Mouse (Mus musculus): ENCODE results near the gene Gatm.

Gatm gene

DNA sequence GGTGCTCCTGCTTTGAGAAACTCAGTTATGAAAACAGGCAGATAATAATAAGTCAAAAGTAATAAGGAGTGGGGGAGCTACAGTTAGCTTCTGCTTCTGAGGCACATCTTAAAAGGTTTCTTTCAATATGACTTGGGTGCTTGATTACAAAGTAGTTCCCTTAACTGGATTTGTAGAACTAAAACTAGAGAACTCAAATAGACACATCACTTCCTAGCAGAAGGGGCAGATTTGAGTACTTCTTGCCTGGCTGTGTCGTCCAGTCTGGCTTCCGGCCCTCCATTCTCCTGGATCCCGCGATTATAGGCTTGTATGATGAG is 511 bp upstream of the Gatm start:
- DNase-seq (ENCODE audit: low spot score in 2 of 2), result no peak

DNA sequence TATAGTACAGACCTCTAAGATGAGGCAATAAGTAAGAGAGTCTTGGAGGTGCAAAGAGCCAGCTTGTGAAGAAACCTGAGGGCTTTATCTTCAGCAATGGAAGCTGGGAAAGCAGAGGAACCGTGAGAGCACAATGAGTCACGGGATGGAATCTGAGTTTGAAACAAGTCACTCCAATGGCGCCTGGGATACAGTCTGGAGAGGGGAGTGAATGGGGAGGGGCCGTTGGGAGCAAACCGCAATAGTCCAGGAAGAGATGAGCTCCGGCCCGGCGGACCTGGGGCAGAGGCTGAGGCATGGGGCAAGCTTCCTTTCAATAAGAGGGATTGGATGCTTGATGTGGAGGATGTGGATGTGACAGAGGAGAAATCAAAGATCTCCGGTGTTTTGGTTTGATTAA is 2.3 kb downstream of the Gatm start:
- no peak for DNase-seq (ENCODE audit: low spot score in 2 of 2)

DNA sequence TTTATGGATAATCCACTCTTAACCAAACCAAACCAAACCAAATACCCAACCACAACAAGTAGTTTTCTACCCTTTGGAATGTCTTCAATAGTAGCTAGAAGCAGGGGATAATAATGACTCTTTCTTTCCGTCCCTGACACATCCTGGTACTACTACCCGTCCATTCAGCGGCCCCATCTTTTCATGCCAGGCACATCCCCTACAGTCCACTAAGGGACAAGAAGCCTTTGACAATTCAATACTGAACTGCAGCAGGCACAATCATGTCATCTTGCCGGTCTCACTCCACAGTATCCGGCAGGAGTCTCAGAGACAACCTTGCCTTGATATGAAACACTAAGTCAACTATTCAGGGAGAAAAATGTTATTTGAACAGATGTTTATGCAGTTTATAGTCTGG is 5.3 kb downstream of the Gatm start:
- no peak for DNase-seq (ENCODE audit: low spot score in 2 of 2)

DNA sequence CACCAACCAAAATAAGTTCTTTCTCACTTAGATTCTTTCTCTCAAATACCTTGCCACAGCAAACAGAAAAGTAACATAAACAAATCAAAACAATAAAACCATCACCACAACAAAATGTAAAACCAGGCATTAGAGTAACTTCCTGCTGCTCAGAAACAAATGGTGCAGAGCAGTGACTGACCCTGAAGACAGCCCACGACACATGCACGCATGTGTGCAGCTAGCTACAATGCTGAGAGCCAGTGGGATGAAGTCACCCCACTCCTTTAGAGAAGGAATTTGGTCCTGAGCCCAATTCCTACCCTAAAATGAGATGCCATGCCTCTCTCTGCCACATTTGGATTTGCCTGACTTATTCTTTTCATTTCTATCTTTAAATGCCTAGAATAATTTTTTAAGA is 9.7 kb downstream of the Gatm start:
- no peak for DNase-seq (ENCODE audit: low spot score in 2 of 2)

DNA sequence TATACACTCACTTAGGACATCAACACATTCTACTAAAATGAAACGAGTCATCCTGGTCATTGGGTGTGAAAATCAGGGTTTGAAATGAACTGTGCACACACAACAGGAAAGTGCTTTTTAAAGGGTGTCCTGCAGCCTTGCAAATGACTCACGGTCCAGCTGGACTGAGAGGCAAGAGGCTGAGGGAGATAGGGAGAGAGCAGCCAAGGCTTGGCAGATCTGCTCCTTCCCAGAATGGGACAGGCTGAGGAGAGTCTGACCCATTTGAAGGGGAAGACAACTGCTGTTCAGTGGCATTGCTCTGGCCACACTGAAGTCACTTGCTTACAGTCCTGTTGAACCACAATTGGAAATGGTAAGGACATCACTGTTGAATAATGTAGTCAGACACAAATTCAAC is 11.4 kb downstream of the Gatm start:
- DNase-seq (ENCODE audit: low spot score in 2 of 2), result no peak

DNA sequence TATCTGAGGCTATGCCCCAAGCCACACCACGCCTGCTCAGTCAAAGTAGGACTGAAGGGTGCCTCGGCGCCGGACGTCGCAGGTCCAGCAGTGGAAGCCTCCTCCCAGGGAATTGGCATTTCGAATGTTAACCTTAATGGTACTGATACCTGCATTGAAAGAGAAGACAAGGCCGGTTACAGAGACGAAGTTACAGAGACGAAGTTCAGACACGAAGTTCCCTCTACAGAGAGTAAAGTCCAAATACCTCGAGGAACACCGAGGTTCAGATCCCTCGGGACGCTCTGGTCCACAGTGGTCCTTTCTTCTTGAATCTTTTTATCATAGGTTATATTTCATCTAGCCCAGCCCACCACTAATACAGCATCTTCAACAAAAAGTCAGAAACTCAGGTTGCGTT is 15.6 kb downstream of the Gatm start:
- DNase-seq (ENCODE audit: low spot score in 2 of 2), result no peak

DNA sequence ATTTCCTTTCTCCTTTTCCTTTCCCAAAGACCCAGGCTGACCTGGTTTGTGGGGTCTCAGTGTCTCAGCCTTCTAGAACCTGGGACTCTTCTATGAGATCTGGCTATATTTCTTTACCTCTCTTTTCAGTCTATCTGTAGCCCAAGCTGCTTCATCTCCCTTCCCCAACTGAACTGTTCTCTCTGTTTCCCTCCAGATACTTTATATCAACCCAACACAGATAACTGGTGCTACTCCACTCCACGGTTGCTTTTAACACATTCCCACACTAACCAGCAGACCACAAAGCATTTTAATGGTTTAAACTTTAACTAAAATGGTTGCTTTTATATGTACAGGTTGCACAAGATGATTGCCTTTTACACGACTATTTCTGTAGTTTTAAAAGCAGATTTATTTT is 19.9 kb downstream of the Gatm start:
- no peak for DNase-seq (ENCODE audit: low spot score in 2 of 2)

DNA sequence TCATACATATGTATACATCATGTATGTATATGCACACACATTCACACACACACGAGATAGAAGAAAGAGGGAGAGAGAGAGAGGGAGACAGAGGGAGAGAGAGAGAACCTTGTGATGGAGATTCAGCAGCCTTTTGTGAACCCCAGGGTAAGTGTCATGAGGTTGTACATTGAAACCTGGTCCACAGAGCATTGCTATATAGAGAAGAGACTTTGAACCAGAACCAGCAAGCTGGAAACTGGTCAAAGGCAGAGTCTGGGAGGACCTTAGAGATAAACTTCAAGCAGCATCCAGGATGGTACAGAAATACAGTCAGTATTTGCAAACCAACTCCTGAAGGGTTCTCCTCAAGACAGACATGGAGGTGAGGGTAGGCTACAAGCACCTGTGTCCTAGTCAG is 20.8 kb downstream of the Gatm start:
- no peak for DNase-seq (ENCODE audit: low spot score in 2 of 2)

DNA sequence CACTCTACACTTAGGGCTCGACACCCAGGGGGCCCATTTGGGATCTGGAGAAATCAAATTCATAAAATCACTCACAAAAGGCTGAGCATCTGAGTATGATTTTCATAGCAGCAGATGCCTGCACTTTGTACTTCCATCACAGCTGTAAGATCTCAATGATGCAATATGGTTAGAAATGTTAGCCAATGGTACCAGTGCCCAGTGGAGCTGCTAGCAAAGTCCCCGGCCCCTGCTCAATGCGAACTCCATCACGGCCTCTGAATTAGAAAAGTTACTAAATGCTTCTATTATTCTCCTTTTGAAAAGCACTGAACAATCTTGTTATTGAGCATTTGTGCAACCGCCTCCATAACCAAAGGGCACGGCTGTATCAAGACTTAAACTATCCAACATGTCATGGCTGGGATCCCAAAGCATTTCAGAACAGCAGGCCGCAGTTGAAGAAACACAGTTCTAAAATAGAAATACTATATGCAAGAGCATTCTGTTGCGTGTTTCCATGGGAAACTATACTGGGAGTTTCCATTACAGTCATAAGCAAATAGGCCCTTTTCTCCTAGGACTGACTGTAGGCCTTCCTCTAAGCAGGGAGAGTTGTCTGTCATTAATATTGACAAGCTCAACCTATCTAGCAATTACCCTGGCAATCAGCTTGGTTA is 23.1 kb downstream of the Gatm start:
- no peak for DNase-seq (ENCODE audit: low spot score in 2 of 2)

DNA sequence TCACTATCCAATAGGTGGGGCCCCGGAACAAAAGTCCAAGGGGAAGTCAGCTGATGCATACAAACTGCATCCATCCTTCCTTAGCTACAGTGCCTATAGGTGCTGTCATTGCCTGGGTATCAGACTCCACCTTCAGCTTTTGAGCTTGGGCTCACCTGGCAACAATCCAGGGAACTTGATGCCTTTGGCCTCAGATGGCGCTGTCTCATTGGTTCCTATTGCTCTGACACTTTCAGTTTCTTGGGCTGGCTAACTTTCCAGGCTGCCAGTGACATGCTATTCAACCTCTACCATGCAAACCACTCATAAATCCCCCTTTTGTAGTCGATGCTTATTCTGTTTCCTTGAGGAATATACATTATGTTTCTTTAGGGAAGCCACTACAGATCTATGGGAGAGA is 24.8 kb downstream of the Gatm start:
- no peak for DNase-seq (ENCODE audit: low spot score in 2 of 2)

DNA sequence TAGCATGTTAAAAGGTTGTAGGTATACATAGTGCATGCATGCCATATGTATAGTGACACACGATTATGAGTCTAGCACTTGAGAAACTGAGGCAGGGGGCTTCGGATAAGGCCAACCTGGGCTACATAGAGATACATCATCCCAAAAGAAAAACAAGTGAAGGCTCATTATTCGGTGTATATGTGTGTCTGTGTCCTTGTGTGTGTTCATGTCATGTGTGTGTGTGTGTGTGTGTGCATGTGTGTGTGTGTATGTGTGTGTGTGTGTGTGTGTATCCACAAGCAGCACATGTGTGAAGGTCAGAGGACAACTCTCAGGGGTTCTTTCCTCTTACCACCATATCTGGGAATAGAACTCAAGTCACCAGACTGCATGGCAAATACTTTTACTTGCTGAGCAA is 28.8 kb downstream of the Gatm start:
- no peak for DNase-seq (ENCODE audit: low spot score in 2 of 2)

DNA sequence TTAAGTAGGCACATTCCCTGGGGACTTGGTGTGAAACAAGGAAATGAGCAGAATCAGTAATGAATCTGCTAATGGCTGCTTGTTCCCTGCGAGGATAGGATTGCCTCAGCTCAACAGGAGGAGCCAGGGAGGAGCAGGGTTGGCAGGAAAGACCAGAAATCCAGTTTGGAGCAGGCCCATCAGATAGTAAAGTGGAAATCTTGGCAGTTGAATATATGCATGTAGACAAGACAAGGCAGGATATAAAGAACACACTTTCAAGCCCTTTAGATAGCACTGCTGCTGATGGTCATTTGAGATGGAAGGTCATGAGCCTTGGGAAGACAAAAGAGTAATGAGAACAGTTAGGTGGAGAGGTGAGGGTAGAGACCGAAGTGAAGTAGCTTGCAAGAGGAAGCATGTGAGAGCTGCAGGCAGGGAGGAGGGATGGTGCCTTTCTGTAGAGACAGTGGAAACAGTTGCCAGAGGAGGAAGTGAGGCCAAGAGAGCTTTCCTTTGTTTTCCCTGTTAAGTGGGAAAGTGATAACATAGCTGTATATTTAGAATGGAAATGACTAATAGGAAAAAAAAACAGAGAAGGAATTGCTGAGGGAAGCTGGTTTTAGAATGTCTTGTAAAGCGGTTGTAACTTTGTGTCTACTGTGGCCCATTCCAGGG is 29.6 kb downstream of the Gatm start:
- no peak for DNase-seq (ENCODE audit: low spot score in 2 of 2)

DNA sequence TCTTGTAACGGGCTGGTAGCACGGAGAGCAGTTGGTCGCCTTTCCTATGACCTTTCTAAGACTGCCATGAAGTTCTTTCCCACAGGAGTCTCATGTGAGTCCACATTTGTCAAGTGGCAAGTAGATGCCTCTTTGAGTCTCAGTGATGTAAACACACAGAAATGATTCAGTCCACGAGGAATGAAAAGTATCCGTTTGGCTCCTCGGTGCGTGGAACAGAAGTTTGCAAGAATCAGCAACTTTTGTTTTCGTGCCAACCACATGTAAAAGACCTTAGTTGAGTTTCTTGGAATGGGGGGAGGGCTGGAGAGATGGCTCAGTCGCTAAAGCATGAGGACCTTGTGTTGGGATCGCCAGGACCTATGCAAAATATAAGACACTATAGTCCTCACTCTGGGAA is 30.7 kb downstream of the Gatm start:
- no peak for DNase-seq (ENCODE audit: low spot score in 2 of 2)

DNA sequence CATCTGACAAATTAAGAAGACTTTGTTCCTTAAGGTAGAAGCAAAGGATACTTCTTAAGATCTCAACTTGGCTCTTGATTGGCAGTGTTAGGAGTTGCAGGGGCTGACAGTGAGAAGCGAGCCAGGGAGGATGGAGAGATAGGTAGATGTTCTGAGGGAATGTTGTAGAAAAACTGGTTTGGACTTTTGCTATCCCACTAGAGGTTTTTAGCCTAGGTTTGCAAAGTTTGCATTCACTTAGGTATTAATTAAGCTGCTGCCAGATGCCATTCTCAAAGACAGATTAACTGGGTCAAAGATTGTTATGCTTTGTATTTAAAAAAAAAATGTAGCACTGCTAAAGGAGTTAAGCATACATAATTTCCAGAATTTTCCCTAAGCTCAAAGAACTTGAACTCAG is 33.8 kb downstream of the Gatm start:
- DNase-seq (ENCODE audit: low spot score in 2 of 2), result no peak

DNA sequence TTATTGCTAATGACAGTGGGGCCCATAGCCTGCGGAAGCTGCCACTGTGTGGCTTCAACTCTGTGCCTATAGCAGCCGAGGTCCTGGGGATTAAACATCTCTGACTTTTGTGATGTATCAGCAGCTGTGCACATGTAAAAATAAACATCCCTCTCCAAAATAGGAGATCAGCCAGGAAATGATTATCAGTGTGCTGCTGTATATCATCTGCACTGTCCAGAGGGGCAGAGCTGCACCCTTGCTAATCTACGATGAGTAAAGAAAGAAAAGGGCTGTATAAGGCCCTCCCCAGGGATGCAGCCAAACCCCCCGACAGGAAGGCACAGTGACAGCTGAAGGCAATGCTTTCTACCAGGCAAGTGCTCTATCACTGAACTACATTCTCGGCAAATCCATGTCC is 34.8 kb downstream of the Gatm start:
- DNase-seq (ENCODE audit: low spot score in 2 of 2), result no peak

DNA sequence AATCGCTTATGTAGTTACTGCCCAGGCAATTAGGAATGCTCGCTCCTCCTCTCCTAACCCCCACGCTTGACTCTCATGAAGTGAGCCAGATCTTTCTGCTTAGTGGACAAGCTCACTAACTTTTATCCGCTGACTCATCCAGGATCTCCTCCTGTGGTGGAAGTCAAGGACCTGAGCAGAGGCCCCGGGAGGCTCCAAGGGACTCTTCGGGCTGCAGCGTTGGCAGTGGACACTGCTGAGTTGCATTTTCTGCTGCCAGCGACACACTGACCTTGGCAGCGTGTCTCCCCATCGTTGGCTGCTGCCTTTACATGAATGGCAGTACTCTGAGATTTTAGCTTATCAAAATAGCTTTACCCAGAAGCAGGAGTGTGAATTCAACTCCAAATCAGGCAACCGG is 35.6 kb downstream of the Gatm start:
- no peak for DNase-seq (ENCODE audit: low spot score in 2 of 2)

DNA sequence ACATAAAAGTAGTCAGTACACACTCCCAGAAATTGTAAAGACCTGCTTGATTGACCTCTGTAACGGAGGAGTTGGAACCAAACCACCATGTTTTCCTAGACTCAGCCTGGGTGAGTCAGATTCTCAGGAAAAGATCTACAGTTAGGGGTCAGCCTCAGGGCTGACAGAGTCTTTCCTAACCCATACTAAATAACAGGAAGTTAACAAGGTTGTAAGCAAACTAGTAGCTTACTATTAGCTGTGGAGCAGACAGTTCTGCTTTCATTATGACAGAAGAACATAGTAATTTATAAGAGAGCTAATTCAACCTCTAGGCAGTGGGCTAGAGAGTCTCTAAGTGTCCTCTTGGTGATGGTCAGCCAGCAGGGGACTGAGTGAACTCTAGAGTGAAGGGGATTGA is 38.7 kb downstream of the Gatm start:
- no peak for DNase-seq (ENCODE audit: low spot score in 2 of 2)

DNA sequence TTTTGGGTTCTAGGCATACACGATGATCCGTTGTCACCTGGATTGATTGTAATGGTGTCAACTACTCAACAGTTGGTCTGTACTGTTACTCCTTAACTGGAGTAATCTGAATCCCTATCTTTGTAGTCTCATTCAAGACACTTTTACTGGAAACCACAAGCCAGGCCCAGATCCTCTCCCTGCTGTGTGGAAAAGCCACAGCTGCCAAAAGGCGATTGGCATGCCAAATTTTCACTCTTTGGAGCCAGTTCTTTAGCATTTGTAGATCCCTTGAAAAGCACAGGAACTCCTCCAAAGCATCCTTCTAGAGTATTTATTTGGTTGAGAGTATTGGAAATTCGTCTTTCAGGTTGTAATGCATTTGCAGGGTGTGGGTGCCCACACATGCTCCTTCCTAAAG is 39.8 kb downstream of the Gatm start:
- no peak for DNase-seq (ENCODE audit: low spot score in 2 of 2)

DNA sequence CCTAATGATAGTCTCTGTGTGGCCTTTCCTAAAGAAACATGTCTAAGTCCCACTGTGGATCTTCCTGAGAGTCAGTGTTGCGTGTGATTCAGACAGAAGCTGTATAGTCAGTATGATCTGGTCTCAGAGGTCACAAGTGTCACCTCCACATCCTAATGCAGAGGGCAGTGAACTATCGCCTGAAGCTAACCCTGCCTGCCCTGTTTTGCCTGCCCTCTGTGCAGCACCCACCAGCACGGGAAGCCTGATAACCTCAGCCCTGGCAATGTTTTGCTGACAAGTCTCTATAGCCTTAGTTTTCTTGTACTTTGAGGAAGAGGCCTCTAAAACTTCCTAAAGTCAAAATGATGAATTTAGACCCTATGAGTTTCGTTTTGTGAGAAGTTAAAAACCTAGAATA is 40.7 kb downstream of the Gatm start:
- DNase-seq (ENCODE audit: low spot score in 2 of 2), result no peak

DNA sequence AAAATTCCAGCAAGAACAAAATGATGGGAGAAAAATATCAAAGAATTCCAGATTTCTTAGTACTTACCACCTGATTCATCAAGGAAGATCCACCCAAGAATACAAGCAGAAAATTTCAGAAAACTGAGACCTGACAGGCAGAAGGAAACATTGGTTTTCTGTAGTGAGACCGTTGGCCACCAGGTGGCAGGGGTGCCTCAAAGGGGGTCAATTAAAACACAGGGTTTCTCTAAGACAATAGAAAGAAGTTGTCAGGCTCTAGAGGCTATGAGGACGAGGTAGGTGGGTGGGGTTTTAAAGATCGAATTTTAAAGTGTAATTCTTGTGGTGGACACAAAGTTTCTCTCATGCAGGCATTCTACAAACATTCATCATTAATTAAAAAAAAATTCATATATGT is 41.7 kb downstream of the Gatm start:
- peak; percentile 45 to 48 for DNase-seq (ENCODE audit: low spot score in 2 of 2)

DNA sequence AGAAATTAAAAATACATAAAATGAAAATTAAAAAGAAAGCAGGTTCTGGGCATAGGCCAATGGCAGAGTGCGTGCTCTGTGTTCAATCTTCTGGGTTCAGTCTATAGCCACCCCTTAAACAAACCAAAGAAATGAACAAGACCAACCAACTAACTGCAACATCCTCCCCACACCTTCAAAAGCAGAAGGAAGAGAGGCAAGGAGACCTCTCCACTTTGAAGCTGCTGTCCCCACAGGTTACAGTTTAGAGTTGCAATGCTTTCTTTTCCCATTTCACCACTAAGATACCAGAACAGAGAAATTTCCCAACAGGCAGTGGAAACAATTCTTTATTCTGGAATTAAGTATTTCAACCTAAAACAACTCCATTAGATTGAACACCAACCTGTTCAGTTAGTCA is 48.9 kb downstream of the Gatm start:
- DNase-seq (ENCODE audit: low spot score in 2 of 2), result no peak

DNA sequence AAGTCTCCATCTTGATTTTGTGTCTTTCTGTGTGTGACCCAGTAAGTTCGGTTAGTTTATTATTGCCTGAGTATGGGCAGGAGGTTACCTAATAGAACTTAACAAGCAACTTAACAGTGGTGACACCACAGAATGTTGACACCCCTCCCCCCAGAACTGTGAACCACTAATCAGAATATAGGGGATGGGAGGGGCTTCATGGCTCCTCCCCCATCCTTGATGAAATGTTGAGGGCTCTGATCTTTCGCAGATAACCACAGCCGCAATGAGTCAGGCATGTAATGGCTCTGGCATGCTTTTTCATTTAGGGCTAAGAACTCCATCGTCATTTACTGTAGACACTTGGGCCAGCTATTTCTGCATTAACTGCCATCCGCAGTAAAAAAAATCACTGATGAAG is 49.9 kb downstream of the Gatm start:
- DNase-seq (ENCODE audit: low spot score in 2 of 2), result no peak

DNA sequence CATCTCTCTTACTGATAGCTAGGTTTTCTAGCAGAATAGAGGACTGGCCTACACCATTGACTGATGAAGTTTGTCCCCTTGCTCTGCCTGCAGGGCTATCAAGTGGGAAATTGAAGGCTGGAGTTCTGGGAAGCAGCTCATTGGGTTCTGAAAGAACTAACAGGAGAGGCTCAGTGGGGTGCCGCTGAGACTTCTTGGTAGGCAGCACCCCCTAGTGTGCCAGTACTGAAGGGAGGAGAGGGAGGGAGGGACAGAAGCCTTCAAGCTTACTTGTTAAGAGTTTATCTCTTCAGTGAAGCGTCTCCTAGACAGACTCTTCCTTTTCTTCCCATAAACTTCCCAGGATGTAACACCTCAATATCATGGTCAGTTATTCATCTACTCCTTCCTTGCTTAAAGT is 52.8 kb downstream of the Gatm start:
- peak; percentile 54 to 57 for DNase-seq (ENCODE audit: low spot score in 2 of 2)

All from frontal cortex, postnatal 36 days (tissue).